Mouse (Mus musculus): ENCODE data around the gene Meis2.
A peak's percentile ranks its signal among the peaks of the same experiment; 100 is the strongest.

Meis2 gene

GRCm38 (mm10) chr2:116001352-116002138, 64.1 kb downstream of the Meis2 start:
- DNase-seq (ENCODE audit: low read depth, low spot score) = no peak

- DNase-seq (ENCODE audit: low read depth, low spot score) = no peak
These were observed 65.1 kb downstream of the Meis2 start for GRCm38 (mm10) chr2:116000514-116000913.

GRCm38 (mm10) chr2:115998802-115999201, 66.8 kb downstream of the Meis2 start:
- DNase-seq (ENCODE audit: low read depth, low spot score) = no peak

- no peak for DNase-seq (ENCODE audit: low read depth, low spot score)
These were observed 69.2 kb downstream of the Meis2 start for GRCm38 (mm10) chr2:115996438-115996837.

GRCm38 (mm10) chr2:115993877-115994276, 71.8 kb downstream of the Meis2 start:
- DNase-seq (ENCODE audit: low read depth, low spot score) = no peak

GRCm38 (mm10) chr2:115989249-115989648, 76.4 kb downstream of the Meis2 start:
- DNase-seq (ENCODE audit: low read depth, low spot score) = no peak

GRCm38 (mm10) chr2:115988448-115988847, 77.2 kb downstream of the Meis2 start:
- DNase-seq (ENCODE audit: low read depth, low spot score) = no peak

GRCm38 (mm10) chr2:115984952-115985351, 80.7 kb downstream of the Meis2 start:
- no peak for DNase-seq (ENCODE audit: low read depth, low spot score)

- DNase-seq (ENCODE audit: low read depth, low spot score) = no peak
These were observed 81.2 kb downstream of the Meis2 start for GRCm38 (mm10) chr2:115984487-115984886.

GRCm38 (mm10) chr2:115980490-115980889, 85.1 kb downstream of the Meis2 start:
- no peak for DNase-seq (ENCODE audit: low read depth, low spot score)

- DNase-seq (ENCODE audit: low read depth, low spot score) = peak; percentile 75
These were observed 85.8 kb downstream of the Meis2 start for GRCm38 (mm10) chr2:115979683-115980476.

- DNase-seq (ENCODE audit: low read depth, low spot score) = no peak
These were observed 87.0 kb downstream of the Meis2 start for GRCm38 (mm10) chr2:115978666-115979065.

- no peak for DNase-seq (ENCODE audit: low read depth, low spot score)
These were observed 94.3 kb downstream of the Meis2 start for GRCm38 (mm10) chr2:115971296-115971805.

GRCm38 (mm10) chr2:115970091-115970820, 95.4 kb downstream of the Meis2 start:
- no peak for DNase-seq (ENCODE audit: low read depth, low spot score)

GRCm38 (mm10) chr2:115969201-115969600, 96.4 kb downstream of the Meis2 start:
- peak; percentile 84 for DNase-seq (ENCODE audit: low read depth, low spot score)

GRCm38 (mm10) chr2:115964911-115965310, 100.7 kb downstream of the Meis2 start:
- no peak for DNase-seq (ENCODE audit: low read depth, low spot score)

GRCm38 (mm10) chr2:115963293-115963835, 102.3 kb downstream of the Meis2 start:
- peak; percentile 90 for DNase-seq (ENCODE audit: low read depth, low spot score)

GRCm38 (mm10) chr2:115962728-115963127, 102.9 kb downstream of the Meis2 start:
- no peak for DNase-seq (ENCODE audit: low read depth, low spot score)

- no peak for DNase-seq (ENCODE audit: low read depth, low spot score)
These were observed 103.5 kb downstream of the Meis2 start for GRCm38 (mm10) chr2:115962113-115962512.

- no peak for DNase-seq (ENCODE audit: low read depth, low spot score)
These were observed 105.0 kb downstream of the Meis2 start for GRCm38 (mm10) chr2:115960615-115961014.

- DNase-seq (ENCODE audit: low read depth, low spot score) = no peak
These were observed 108.9 kb downstream of the Meis2 start for GRCm38 (mm10) chr2:115956786-115957185.

- DNase-seq (ENCODE audit: low read depth, low spot score) = no peak
These were observed 115.0 kb downstream of the Meis2 start for GRCm38 (mm10) chr2:115950645-115951044.
